Mouse (Mus musculus): ENCODE measurements around the gene Gcnt1. TPM values are rescaled to one million over a fixed set of nuclear protein-coding genes. Genes with fewer than 3 reads are reported as not detected.
A peak's percentile ranks its signal among the peaks of the same experiment; 100 is the strongest.

Gene Gcnt1
- polyA plus RNA-seq, 1 experiment from 2014 or later, result 7.4 TPM

GRCm38 (mm10) chr19:17295211-17295766, 77.4 kb downstream of the Gcnt1 start:
- no peak for ATAC-seq (ENCODE audit: extremely low read depth, insufficient number of reproducible peaks, low FRiP score, low TSS enrichment)

GRCm38 (mm10) chr19:17294136-17294535, 78.5 kb downstream of the Gcnt1 start:
- 83% methylated on average over 5 of the region's 5 CpGs for WGBS
- H3K9ac ChIP-seq, result no peak overlapping the region
- no peak for ATAC-seq (ENCODE audit: extremely low read depth, insufficient number of reproducible peaks, low FRiP score, low TSS enrichment)
- H3K4me2 ChIP-seq, result no peak overlapping the region
- H3K27ac ChIP-seq (replicated peaks), result no peak overlapping the region
- H3K36me3 ChIP-seq, result no peaks in the 10 kb centered on the region
- H3K9me3 ChIP-seq, result no peaks in the 10 kb centered on the region
- H3K4me3 ChIP-seq, result no peak overlapping the region
- peaks cover 22% of the 10 kb centered on the region for H3K4me1 ChIP-seq
- no peaks in the 10 kb centered on the region for H3K27me3 ChIP-seq (replicated peaks)

More at GRCm38 (mm10) chr19:17295211-17295766, 77.4 kb downstream of the Gcnt1 start:
- Histone ChIP-seq H3K9me3 (no peaks in the 10 kb centered on the region), H3K9ac (no peak overlapping the region), H3K36me3 (no peaks in the 10 kb centered on the region), H3K27ac (replicated peaks) (no peak overlapping the region), H3K4me2 (no peak overlapping the region), H3K27me3 (replicated peaks) (no peaks in the 10 kb centered on the region), H3K4me3 (no peak overlapping the region), H3K4me1 (peaks cover 10% of the 10 kb centered on the region)
- 77% methylated on average over 6 of the region's 6 CpGs for WGBS

- no peaks in the 10 kb centered on the region for H3K27me3 ChIP-seq (replicated peaks)
- H3K27ac ChIP-seq (replicated peaks), result peak overlapping the region; percentile 29
- ATAC-seq (ENCODE audit: extremely low read depth, insufficient number of reproducible peaks, low FRiP score, low TSS enrichment), result no peak
- no peaks in the 10 kb centered on the region for H3K36me3 ChIP-seq
- no peak overlapping the region for H3K9ac ChIP-seq
- H3K4me1 ChIP-seq, result peaks cover 37% of the 10 kb centered on the region
- H3K4me3 ChIP-seq, result peak overlapping the region; percentile 9; the same call in 1 of the 2 replicates
- WGBS, result 23% methylated on average over 6 of the region's 6 CpGs
- H3K9me3 ChIP-seq, result no peaks in the 10 kb centered on the region
- peak overlapping the region; percentile 52 for H3K4me2 ChIP-seq
These were observed 83.1 kb downstream of the Gcnt1 start for GRCm38 (mm10) chr19:17289526-17289925.

- no peak for ATAC-seq (ENCODE audit: extremely low read depth, insufficient number of reproducible peaks, low FRiP score, low TSS enrichment)
- Histone ChIP-seq H3K4me1 (peaks cover 30% of the 10 kb centered on the region), H3K36me3 (no peaks in the 10 kb centered on the region), H3K27ac (replicated peaks) (no peak overlapping the region), H3K4me2 (no peak overlapping the region), H3K4me3 (no peak overlapping the region), H3K9me3 (no peaks in the 10 kb centered on the region), H3K9ac (no peak overlapping the region), H3K27me3 (replicated peaks) (0 out of 2 replicates have a peak, but pooled peaks cover 3% of the 10 kb centered on the region)
- 74% methylated on average over 7 of the region's 7 CpGs for WGBS
These were observed 86.6 kb downstream of the Gcnt1 start for GRCm38 (mm10) chr19:17286004-17286403.

GRCm38 (mm10) chr19:17283317-17283716, 89.3 kb downstream of the Gcnt1 start:
- WGBS, result 59% methylated on average over 3 of the region's 3 CpGs
- ATAC-seq (ENCODE audit: extremely low read depth, insufficient number of reproducible peaks, low FRiP score, low TSS enrichment), result no peak
- H3K27me3 ChIP-seq (replicated peaks), result 0 out of 2 replicates have a peak, but pooled peaks cover 3% of the 10 kb centered on the region
- no peak overlapping the region for H3K27ac ChIP-seq (replicated peaks)
- H3K36me3 ChIP-seq, result no peaks in the 10 kb centered on the region
- no peak overlapping the region for H3K9ac ChIP-seq
- no peak overlapping the region for H3K4me3 ChIP-seq
- H3K4me1 ChIP-seq, result peaks cover 12% of the 10 kb centered on the region
- no peaks in the 10 kb centered on the region for H3K9me3 ChIP-seq
- H3K4me2 ChIP-seq, result no peak overlapping the region

GRCm38 (mm10) chr19:17278381-17279051, 94.1 kb downstream of the Gcnt1 start:
- 0 out of 2 replicates have a peak, but pooled peaks cover 3% of the 10 kb centered on the region for H3K27me3 ChIP-seq (replicated peaks)

More at GRCm38 (mm10) chr19:17278381-17279051, 94.1 kb downstream of the Gcnt1 start:
- Histone ChIP-seq H3K4me2 (no peak overlapping the region), H3K36me3 (no peaks in the 10 kb centered on the region), H3K9ac (no peak overlapping the region), H3K27ac (replicated peaks) (no peak overlapping the region), H3K4me3 (no peak overlapping the region), H3K4me1 (0 out of 2 replicates have a peak, but pooled peaks cover 4% of the 10 kb centered on the region), H3K9me3 (no peaks in the 10 kb centered on the region)
- WGBS, result 92% methylated on average over 4 of the region's 4 CpGs
- ATAC-seq (ENCODE audit: extremely low read depth, insufficient number of reproducible peaks, low FRiP score, low TSS enrichment), result no peak

Other genes with a start within 250 kb of the Gcnt1 start
- gene Rfk, start 21.2 kb upstream of the Gcnt1 start, polyA plus RNA-seq (2015; fragmentation: Nextera tagmentation; extraction: Ambion mirVana), result 70.3 and 70.6 TPM in 2 replicates

All from heart, embryonic 13.5 days (tissue).